Mouse (Mus musculus) megakaryocyte, embryonic 14.5 days (primary cell): ENCODE data around the gene Sox6.

ENCODE experiments used
- FLI1 ChIP-seq: IDR thresholded peaks from 2 replicates; pipeline ENCODE4 v1.6.1; 2012; ENCODE audit warnings: low read length, inconsistent platforms, mixed read lengths
- GATA1 ChIP-seq: IDR thresholded peaks from 3 replicates; pipeline ENCODE4 v1.6.1; 2012; ENCODE audit warnings: mixed read lengths, low read length, inconsistent platforms, borderline replicate concordance

DNA sequence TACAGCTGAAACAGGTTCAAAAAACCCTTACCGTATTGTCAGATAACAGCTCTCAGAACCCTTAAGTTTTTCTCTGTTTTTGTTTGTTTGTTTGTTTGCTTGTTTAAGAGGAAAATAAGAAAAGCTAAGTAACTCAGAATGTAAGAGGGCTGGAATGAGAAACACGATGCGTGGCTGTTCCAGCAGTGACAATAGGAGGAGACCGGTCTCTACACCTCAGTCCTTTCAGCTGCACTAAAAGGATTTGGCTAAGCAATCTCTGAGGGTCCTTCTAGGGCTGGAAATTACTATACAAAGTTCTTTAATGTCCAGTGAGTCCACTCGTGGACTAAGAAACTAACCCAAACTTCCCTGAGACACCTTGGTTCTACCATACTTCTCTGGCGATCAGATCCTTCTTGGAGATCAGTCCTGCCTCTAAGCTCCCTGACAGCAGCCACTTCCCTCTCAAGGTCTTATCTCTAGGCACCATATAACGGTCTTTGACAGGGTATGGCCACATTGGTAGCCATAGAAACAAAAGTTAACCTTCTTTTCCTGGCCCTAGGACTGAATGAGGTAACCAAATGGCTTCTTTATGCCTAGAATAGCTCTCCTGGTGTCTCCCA is 488.3 kb downstream of the Sox6 start:
- TF ChIP-seq GATA1 (no peak), FLI1 (no peak)
